Mouse (Mus musculus) limb, embryonic 12.5 days (tissue): ENCODE data around the gene Drd3. TPM values are rescaled to one million over a fixed set of nuclear protein-coding genes. Genes with fewer than 3 reads are reported as not detected.

Source experiments
- ATAC-seq: fragments of 200-750 bp; cut with Nextera tagmentation; 2 replicates; pipeline ENCODE4 v1.8.0; 2017; ENCODE audit warnings: low read depth, moderate TSS enrichment; ENCODE audit not compliant: insufficient number of reproducible peaks, insufficient read depth, low FRiP score, low TSS enrichment
- H3K27ac ChIP-seq: fragments of 300-500 bp; sonication (generic); 2 replicates; pipeline ENCODE4 v1.5.1; 2016; ENCODE audit warnings: mild to moderate bottlenecking, moderate library complexity
- H3K27me3 ChIP-seq: fragments of 300-500 bp; sonication (generic); 2 replicates; pipeline ENCODE4 v1.6.1; 2016; ENCODE audit warnings: mild to moderate bottlenecking, moderate library complexity
- H3K36me3 ChIP-seq: fragments of 300-500 bp; sonication (generic); 2 replicates; pipeline ENCODE4 v1.6.1; 2016; ENCODE audit warnings: mild to moderate bottlenecking, moderate library complexity
- H3K4me1 ChIP-seq: fragments of 300-500 bp; sonication (generic); replicated peaks from 2 replicates; pipeline ENCODE4 v1.6.1; 2016
- H3K4me2 ChIP-seq: fragments of 300-500 bp; sonication (generic); 2 replicates; pipeline ENCODE4 v1.6.1; 2016; ENCODE audit warnings: mild to moderate bottlenecking, moderate library complexity
- H3K4me3 ChIP-seq: fragments of 300-500 bp; sonication (generic); replicated peaks from 2 replicates; pipeline ENCODE4 v1.5.1; 2016; ENCODE audit warnings: mild to moderate bottlenecking
- H3K9ac ChIP-seq: fragments of 300-500 bp; sonication (generic); replicated peaks from 2 replicates; pipeline ENCODE4 v1.6.1; 2016; ENCODE audit warnings: mild to moderate bottlenecking, moderate library complexity
- H3K9me3 ChIP-seq: fragments of 300-500 bp; sonication (generic); 2 replicates; pipeline ENCODE4 v1.6.1; 2016; ENCODE audit warnings: mild to moderate bottlenecking, moderate library complexity
- WGBS: fragments of 180-500 bp; shearing (Covaris S2); methylation state at CpG from one replicate; pipeline ENCODE4 v1.1.7; 2016; 5-methylcytosine and 5-hydroxymethylcytosine counted together
- microRNA-seq: library from miRNA; unstranded; fragments of <30 nt; microRNA quantifications from one replicate; pipeline ENCODE4, GENCODE M21; 2017
- polyA plus RNA-seq: library from polyadenylated mRNA; unstranded; fragments of >200 nt; fragmentation: Nextera tagmentation; extraction: Ambion mirVana; gene quantifications from 2 replicates; pipeline ENCODE4 v1.2.1, GENCODE M21; 2016

Drd3 gene
- polyA plus RNA-seq, 1 experiment from 2014 or later: not detected

DNA sequence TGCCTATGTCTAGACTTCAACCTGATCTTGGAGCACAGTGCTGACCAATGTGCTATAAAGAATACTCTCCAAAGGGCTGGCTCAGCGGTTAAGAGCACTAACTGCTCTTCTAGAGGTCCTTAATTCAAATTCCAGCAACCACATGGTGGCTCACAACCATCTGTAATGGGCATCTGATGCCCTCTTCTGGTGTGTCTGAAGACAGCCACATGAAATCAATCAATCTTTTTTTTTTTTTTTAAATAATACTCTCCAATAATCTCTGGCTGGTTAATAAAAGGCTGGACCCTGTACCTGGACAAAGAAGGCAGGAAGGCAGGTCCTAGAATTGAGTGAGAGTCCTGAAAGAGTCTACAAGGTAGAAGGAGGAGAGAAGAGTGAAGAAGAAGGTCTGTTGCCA lies 96.0 kb downstream of the Drd3 start:
- Histone ChIP-seq H3K4me2 (no peak overlapping the region), H3K27me3 (no peaks in the 10 kb centered on the region), H3K27ac (no peak overlapping the region), H3K4me3 (no peak overlapping the region), H3K4me1 (no peaks in the 10 kb centered on the region), H3K9me3 (no peaks in the 10 kb centered on the region), H3K36me3 (no peaks in the 10 kb centered on the region), H3K9ac (no peak overlapping the region)
- no peak for ATAC-seq
- WGBS: 60% methylated on average over 1 of the region's 1 CpGs

DNA sequence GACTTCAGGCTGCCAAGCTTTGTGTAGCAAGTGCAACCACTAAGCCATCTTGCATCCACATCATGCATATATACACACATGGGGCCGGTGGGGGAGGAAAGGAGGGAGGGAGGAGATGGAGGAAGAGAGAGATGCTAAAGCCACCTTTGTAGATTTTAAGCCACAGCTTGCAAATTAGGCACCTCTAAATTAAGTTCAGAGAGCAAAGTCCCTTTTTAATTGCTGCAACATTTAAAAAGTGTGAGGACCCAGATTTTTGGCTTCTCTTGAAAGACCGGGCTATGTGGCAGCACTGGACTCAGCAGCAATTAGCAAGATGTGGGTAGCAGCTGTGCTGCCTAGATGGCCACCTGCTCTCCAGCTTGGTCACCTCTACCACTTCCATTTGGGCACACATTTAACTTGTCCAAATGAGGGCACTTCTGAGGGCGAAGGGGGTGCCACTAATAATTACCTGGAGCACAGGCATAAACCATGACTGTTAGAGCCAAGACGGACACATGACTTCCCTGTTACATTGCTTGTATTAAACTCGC lies 105.2 kb downstream of the Drd3 start:
- Histone ChIP-seq H3K27ac (no peak overlapping the region), H3K27me3 (no peaks in the 10 kb centered on the region), H3K4me2 (no peak overlapping the region), H3K4me3 (no peak overlapping the region), H3K36me3 (peaks cover 23% of the 10 kb centered on the region), H3K9me3 (no peaks in the 10 kb centered on the region), H3K9ac (no peak overlapping the region), H3K4me1 (no peaks in the 10 kb centered on the region)
- WGBS: 80% methylated on average over 5 of the region's 5 CpGs
- no peak for ATAC-seq

GRCm38 (mm10) chr16:43860624-43861023 lies 106.8 kb downstream of the Drd3 start:
- no peak overlapping the region for H3K27ac ChIP-seq
- no peaks in the 10 kb centered on the region for H3K4me1 ChIP-seq
- 85% methylated on average over 6 of the region's 6 CpGs for WGBS
- H3K36me3 ChIP-seq: peaks cover 27% of the 10 kb centered on the region
- no peaks in the 10 kb centered on the region for H3K9me3 ChIP-seq
- H3K4me3 ChIP-seq: no peak overlapping the region
- H3K9ac ChIP-seq: no peak overlapping the region
- no peaks in the 10 kb centered on the region for H3K27me3 ChIP-seq
- no peak for ATAC-seq
- H3K4me2 ChIP-seq: no peak overlapping the region

GRCm38 (mm10) chr16:43869805-43870204 lies 116.0 kb downstream of the Drd3 start:
- Histone ChIP-seq H3K36me3 (peaks cover 48% of the 10 kb centered on the region), H3K9me3 (no peaks in the 10 kb centered on the region), H3K4me1 (no peaks in the 10 kb centered on the region), H3K4me2 (no peak overlapping the region), H3K27me3 (no peaks in the 10 kb centered on the region), H3K27ac (no peak overlapping the region), H3K4me3 (no peak overlapping the region), H3K9ac (no peak overlapping the region)
- no peak for ATAC-seq

DNA sequence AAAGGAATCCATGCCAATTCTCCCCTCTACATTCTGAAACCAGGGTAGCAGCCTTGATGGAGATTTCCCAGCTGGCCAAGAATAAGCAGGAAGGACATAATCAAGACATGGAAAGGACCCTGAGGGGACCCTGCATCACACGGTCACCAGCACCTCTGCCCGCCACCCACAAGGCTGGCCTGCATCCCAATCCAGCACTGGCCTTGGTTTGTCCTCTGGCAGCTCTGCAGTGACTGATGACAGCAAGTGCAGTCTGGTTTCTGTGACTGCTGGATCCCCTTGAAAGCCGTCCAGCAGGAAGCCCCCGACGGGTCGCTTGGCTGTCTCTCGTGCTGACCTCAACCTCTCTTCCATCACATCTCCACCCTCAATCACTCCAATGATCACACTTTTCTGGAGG lies 117.6 kb downstream of the Drd3 start:
- H3K36me3 ChIP-seq: peaks cover 63% of the 10 kb centered on the region
- H3K27ac ChIP-seq: no peak overlapping the region
- H3K27me3 ChIP-seq: no peaks in the 10 kb centered on the region
- H3K4me2 ChIP-seq: no peak overlapping the region
- H3K9ac ChIP-seq: no peak overlapping the region
- H3K9me3 ChIP-seq: no peaks in the 10 kb centered on the region
- H3K4me3 ChIP-seq: no peak overlapping the region
- ATAC-seq: no peak
- no peaks in the 10 kb centered on the region for H3K4me1 ChIP-seq
- 92% methylated on average over 7 of the region's 7 CpGs for WGBS

Small RNAs within 50 kb of the gene (microRNA-seq; reads per million reads assigned to microRNA genes)
- not detected for gene Gm25996

Other genes with a start within 250 kb of the Drd3 start
- not detected in 2 replicates for gene Tigit, start 89.9 kb upstream of the Drd3 start, polyA plus RNA-seq
- 15.1 and 18.1 TPM in 2 replicates for gene Ccdc191, start 135.8 kb downstream of the Drd3 start, polyA plus RNA-seq
- gene Qtrt2, start 172.8 kb downstream of the Drd3 start, polyA plus RNA-seq: 32.1 and 37.7 TPM in 2 replicates
- gene Zdhhc23, start 225.8 kb downstream of the Drd3 start, polyA plus RNA-seq: 0.77 and 0.83 TPM in 2 replicates